7 mouse cellular contexts compared by ENCODE assay signal in genomic region chr2:51238131-51238931, GRCm38 (mm10).
DNase-seq lines count a peak whose midpoint lies in the region; ATAC-seq lines count a peak whose summit lies in the region.

No protein-coding gene starts in this region.

- H3K9ac ChIP-seq in liver, embryonic 12.5 days, result no peak overlapping the region
- H3K9ac ChIP-seq in embryonic facial prominence, embryonic 12.5 days, result no peak overlapping the region
- no peak overlapping the region for H3K9ac ChIP-seq in limb, embryonic 11.5 days (ENCODE audit: low read length)
- no peak overlapping the region for H3K9ac ChIP-seq in stomach, embryonic 16.5 days (ENCODE audit: low read length)

- 17% methylated on average over 16 of the region's 16 CpGs for WGBS in liver, embryonic 12.5 days (ENCODE audit: insufficient replicate concordance)
- 6% methylated on average over 16 of the region's 16 CpGs for WGBS in embryonic facial prominence, embryonic 12.5 days
- 3% methylated on average over 16 of the region's 16 CpGs for WGBS in limb, embryonic 11.5 days
- WGBS in stomach, embryonic 16.5 days, result 14% methylated on average over 15 of the region's 16 CpGs

- no peaks in the 10 kb centered on the region for H3K36me3 ChIP-seq in liver, embryonic 12.5 days
- H3K36me3 ChIP-seq in embryonic facial prominence, embryonic 12.5 days, result no peaks in the 10 kb centered on the region
- H3K36me3 ChIP-seq in limb, embryonic 11.5 days (ENCODE audit: control insufficient read depth, insufficient read depth, low read length), result no peaks in the 10 kb centered on the region
- no peaks in the 10 kb centered on the region for H3K36me3 ChIP-seq in stomach, embryonic 16.5 days (ENCODE audit: control insufficient read depth, insufficient read depth, low read length)

- H3K4me2 ChIP-seq in liver, embryonic 12.5 days, result no peak overlapping the region
- peak overlapping the region; percentile 14 for H3K4me2 ChIP-seq in embryonic facial prominence, embryonic 12.5 days (replicated peaks)
- no peak overlapping the region; the same call in 1 of the 2 replicates for H3K4me2 ChIP-seq in limb, embryonic 11.5 days (ENCODE audit: low read depth, severe bottlenecking)
- H3K4me2 ChIP-seq in stomach, embryonic 16.5 days (ENCODE audit: low read depth, low read length), result peak overlapping the region; percentile 36

- no peaks in the 10 kb centered on the region for H3K27me3 ChIP-seq in liver, embryonic 12.5 days (replicated peaks)
- no peaks in the 10 kb centered on the region for H3K27me3 ChIP-seq in embryonic facial prominence, embryonic 12.5 days
- no peaks in the 10 kb centered on the region for H3K27me3 ChIP-seq in limb, embryonic 11.5 days (ENCODE audit: control insufficient read depth, insufficient read depth, low read length)
- H3K27me3 ChIP-seq in stomach, embryonic 16.5 days (ENCODE audit: control insufficient read depth, insufficient read depth, low read length), result no peaks in the 10 kb centered on the region

- peak; percentile 9 for DNase-seq in liver
- DNase-seq in limb, embryonic 11.5 days (ENCODE audit: low spot score), result peak; percentile 89
- no peak for DNase-seq in left cerebral cortex, adult 11 months (ENCODE audit: low spot score)
- no peak for DNase-seq in urinary bladder, postnatal 4 days (ENCODE audit: low spot score in 2 of 2)

- H3K4me3 ChIP-seq in liver, embryonic 12.5 days, result no peak overlapping the region
- H3K4me3 ChIP-seq in embryonic facial prominence, embryonic 12.5 days, result no peak overlapping the region
- no peak overlapping the region for H3K4me3 ChIP-seq in limb, embryonic 11.5 days (ENCODE audit: low read depth, low read length)
- no peak overlapping the region for H3K4me3 ChIP-seq in stomach, embryonic 16.5 days (replicated peaks; ENCODE audit: low read length)

- H3K4me1 ChIP-seq in liver, embryonic 12.5 days, result no peaks in the 10 kb centered on the region
- peaks cover 11% of the 10 kb centered on the region for H3K4me1 ChIP-seq in embryonic facial prominence, embryonic 12.5 days
- 0 out of 2 replicates have a peak, but pooled peaks cover 4% of the 10 kb centered on the region for H3K4me1 ChIP-seq in limb, embryonic 11.5 days (ENCODE audit: control insufficient read depth, insufficient read depth, low read length)
- H3K4me1 ChIP-seq in stomach, embryonic 16.5 days (ENCODE audit: control insufficient read depth, insufficient read depth, low read length), result peaks cover 11% of the 10 kb centered on the region; the same call in 1 of the 2 replicates

- no peak overlapping the region for H3K27ac ChIP-seq in liver, embryonic 12.5 days
- no peak overlapping the region for H3K27ac ChIP-seq in embryonic facial prominence, embryonic 12.5 days
- H3K27ac ChIP-seq in limb, embryonic 11.5 days (replicated peaks; ENCODE audit: low read depth, low read length), result no peak overlapping the region
- no peak overlapping the region for H3K27ac ChIP-seq in stomach, embryonic 16.5 days (ENCODE audit: low read length)

- ATAC-seq in liver, embryonic 12.5 days, result no peak
- no peak for ATAC-seq in embryonic facial prominence, embryonic 12.5 days (ENCODE audit: insufficient number of reproducible peaks, insufficient read depth, low FRiP score, low TSS enrichment)
- peak; percentile 89 for ATAC-seq in limb, embryonic 11.5 days (ENCODE audit: insufficient number of reproducible peaks, low FRiP score, low TSS enrichment, low read depth)
- ATAC-seq in stomach, embryonic 16.5 days (ENCODE audit: insufficient read depth, low FRiP score), result peak; percentile 68

- H3K9me3 ChIP-seq in liver, embryonic 12.5 days (replicated peaks), result no peaks in the 10 kb centered on the region
- H3K9me3 ChIP-seq in embryonic facial prominence, embryonic 12.5 days, result no peaks in the 10 kb centered on the region
- no peaks in the 10 kb centered on the region for H3K9me3 ChIP-seq in limb, embryonic 11.5 days (ENCODE audit: control insufficient read depth, low read length)
- no peaks in the 10 kb centered on the region for H3K9me3 ChIP-seq in stomach, embryonic 16.5 days (replicated peaks; ENCODE audit: control insufficient read depth, low read length)

Comparison
In these comparisons a context has a peak if more than half of its experiments do, and no peak if none do; other contexts are left out.
1. DNase-seq: peak in liver (single experiment) and limb, embryonic 11.5 days (single experiment); none in left cerebral cortex, adult 11 months (single experiment) and urinary bladder, postnatal 4 days (0 of 2).
2. ATAC-seq: peak in limb, embryonic 11.5 days (single experiment) and stomach, embryonic 16.5 days (single experiment); none in liver, embryonic 12.5 days (single experiment) and embryonic facial prominence, embryonic 12.5 days (single experiment).
3. H3K4me2 ChIP-seq: peak in embryonic facial prominence, embryonic 12.5 days (single experiment) and stomach, embryonic 16.5 days (single experiment); none in liver, embryonic 12.5 days (single experiment) and limb, embryonic 11.5 days (single experiment).